Mouse (Mus musculus) hindbrain, embryonic 12.5 days (tissue): ENCODE data around the gene Camk2b. TPM values are rescaled to one million over a fixed set of nuclear protein-coding genes. Genes with fewer than 3 reads are reported as not detected.

Experiments
- ATAC-seq: fragments of 200-750 bp; cut with Nextera tagmentation; 2 replicates; pipeline ENCODE4 v1.8.0; 2017; ENCODE audit warnings: moderate TSS enrichment; ENCODE audit not compliant: low FRiP score
- H3K27ac ChIP-seq: fragments of 300-500 bp; sonication (generic); 2 replicates; pipeline ENCODE4 v1.5.1; 2016; ENCODE audit warnings: mild to moderate bottlenecking
- H3K27me3 ChIP-seq: fragments of 300-500 bp; sonication (generic); 2 replicates; pipeline ENCODE4 v1.6.1; 2016; ENCODE audit warnings: mild to moderate bottlenecking
- H3K36me3 ChIP-seq: fragments of 300-500 bp; sonication (generic); 2 replicates; pipeline ENCODE4 v1.6.1; 2016; ENCODE audit warnings: mild to moderate bottlenecking
- H3K4me1 ChIP-seq: fragments of 300-500 bp; sonication (generic); 2 replicates; pipeline ENCODE4 v1.6.1; 2016
- H3K4me2 ChIP-seq: fragments of 300-500 bp; sonication (generic); replicated peaks from 2 replicates; pipeline ENCODE4 v1.6.1; 2016; ENCODE audit warnings: mild to moderate bottlenecking
- H3K4me3 ChIP-seq: fragments of 300-500 bp; sonication (generic); 2 replicates; pipeline ENCODE4 v1.5.1; 2016; ENCODE audit warnings: mild to moderate bottlenecking
- H3K9ac ChIP-seq: fragments of 300-500 bp; sonication (generic); 2 replicates; pipeline ENCODE4 v1.6.1; 2016; ENCODE audit warnings: mild to moderate bottlenecking, moderate library complexity
- H3K9me3 ChIP-seq: fragments of 300-500 bp; sonication (generic); replicated peaks from 2 replicates; pipeline ENCODE4 v1.6.1; 2016; ENCODE audit warnings: mild to moderate bottlenecking
- WGBS: fragments of 180-500 bp; shearing (Covaris S2); methylation state at CpG from one replicate; pipeline ENCODE4 v1.1.7; 2016; 5-methylcytosine and 5-hydroxymethylcytosine counted together
- polyA plus RNA-seq: library from polyadenylated mRNA; unstranded; fragments of >200 nt; fragmentation: Nextera tagmentation; extraction: Ambion mirVana; gene quantifications from 2 replicates; pipeline ENCODE4 v1.2.1, GENCODE M21; 2016

Camk2b gene
- polyA plus RNA-seq, 1 experiment from 2014 or later, result 16.5 TPM

DNA sequence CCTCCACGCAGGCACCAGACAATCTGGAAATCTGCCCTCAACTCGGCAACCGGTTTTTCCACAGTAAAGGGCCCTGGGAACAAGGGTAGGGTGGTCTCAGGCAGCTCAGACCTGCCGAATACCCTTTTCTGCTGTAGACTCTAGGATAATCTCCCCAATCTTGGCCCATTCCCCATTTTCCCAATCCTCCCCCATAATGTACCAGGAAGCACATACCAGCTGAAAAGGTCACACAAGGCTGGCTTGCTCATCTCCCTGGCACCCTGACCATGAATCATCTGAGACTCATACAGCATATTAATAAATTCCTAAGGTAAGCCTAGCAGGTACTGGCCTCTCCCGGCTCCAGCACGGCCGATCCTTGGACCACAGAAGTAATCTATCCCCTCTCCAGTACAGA lies 28.5 kb downstream of the Camk2b start:
- Histone ChIP-seq H3K27me3 (no peaks in the 10 kb centered on the region; the same call in 1 of the 2 replicates), H3K4me2 (no peak overlapping the region), H3K9ac (no peak overlapping the region)

DNA sequence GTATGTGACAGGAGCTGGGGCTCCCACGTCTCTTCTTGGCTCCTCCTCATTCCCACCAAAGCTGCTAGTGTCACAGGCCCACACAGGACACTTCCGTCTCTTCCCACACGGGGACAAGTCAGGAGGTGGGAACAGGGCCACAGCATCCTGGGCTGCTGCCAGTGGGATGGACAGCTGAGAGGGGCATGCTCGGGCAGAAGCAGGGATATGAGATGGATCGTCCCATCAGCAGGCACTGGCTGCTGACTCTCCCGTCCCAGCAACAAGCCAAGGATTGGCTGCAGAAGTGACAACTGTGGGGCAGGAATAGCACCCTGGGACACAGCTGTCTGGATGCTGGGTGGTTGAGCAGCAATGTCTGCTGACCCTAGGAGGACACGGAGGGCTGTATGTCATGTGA lies 29.0 kb downstream of the Camk2b start:
- no peak overlapping the region for H3K4me2 ChIP-seq
- 90% methylated on average over 7 of the region's 7 CpGs for WGBS
- no peak for ATAC-seq
- no peak overlapping the region for H3K4me3 ChIP-seq
- no peak overlapping the region for H3K27ac ChIP-seq
- no peak overlapping the region for H3K9ac ChIP-seq
- H3K36me3 ChIP-seq, result no peaks in the 10 kb centered on the region
- no peaks in the 10 kb centered on the region for H3K9me3 ChIP-seq
- peaks cover 3% of the 10 kb centered on the region for H3K4me1 ChIP-seq
- H3K27me3 ChIP-seq, result no peaks in the 10 kb centered on the region; the same call in 1 of the 2 replicates

More for the DNA sequence above, 28.5 kb downstream of the Camk2b start:
- peaks cover 3% of the 10 kb centered on the region for H3K4me1 ChIP-seq
- no peak overlapping the region for H3K27ac ChIP-seq
- H3K36me3 ChIP-seq, result no peaks in the 10 kb centered on the region
- no peak overlapping the region for H3K4me3 ChIP-seq
- 91% methylated on average over 7 of the region's 7 CpGs for WGBS
- ATAC-seq, result no peak
- H3K9me3 ChIP-seq, result no peaks in the 10 kb centered on the region

DNA sequence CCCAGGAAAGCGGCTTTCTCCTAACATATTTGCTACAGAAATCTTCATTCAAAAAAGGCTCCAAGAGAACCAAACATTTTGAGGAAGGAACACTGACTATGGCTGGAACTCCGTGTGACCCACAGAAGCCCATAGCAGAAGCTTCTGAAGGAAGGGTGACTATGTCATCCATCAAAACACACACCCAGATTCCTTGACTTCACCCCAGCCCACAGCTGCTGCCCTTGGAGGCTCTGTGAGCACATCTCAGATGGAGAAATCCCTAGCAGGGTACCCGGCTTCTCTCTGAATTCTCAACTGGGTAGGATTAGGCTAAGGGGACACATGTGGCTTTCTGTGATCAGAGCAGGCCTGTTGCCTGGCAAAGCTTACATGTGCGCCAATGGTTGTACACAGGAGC lies 29.7 kb downstream of the Camk2b start:
- no peak overlapping the region for H3K4me2 ChIP-seq
- H3K4me1 ChIP-seq, result peaks cover 3% of the 10 kb centered on the region
- H3K4me3 ChIP-seq, result no peak overlapping the region
- H3K36me3 ChIP-seq, result no peaks in the 10 kb centered on the region
- no peak overlapping the region for H3K27ac ChIP-seq
- ATAC-seq, result no peak
- H3K9me3 ChIP-seq, result no peaks in the 10 kb centered on the region
- no peaks in the 10 kb centered on the region; the same call in 1 of the 2 replicates for H3K27me3 ChIP-seq
- H3K9ac ChIP-seq, result no peak overlapping the region
- 90% methylated on average over 4 of the region's 4 CpGs for WGBS

DNA sequence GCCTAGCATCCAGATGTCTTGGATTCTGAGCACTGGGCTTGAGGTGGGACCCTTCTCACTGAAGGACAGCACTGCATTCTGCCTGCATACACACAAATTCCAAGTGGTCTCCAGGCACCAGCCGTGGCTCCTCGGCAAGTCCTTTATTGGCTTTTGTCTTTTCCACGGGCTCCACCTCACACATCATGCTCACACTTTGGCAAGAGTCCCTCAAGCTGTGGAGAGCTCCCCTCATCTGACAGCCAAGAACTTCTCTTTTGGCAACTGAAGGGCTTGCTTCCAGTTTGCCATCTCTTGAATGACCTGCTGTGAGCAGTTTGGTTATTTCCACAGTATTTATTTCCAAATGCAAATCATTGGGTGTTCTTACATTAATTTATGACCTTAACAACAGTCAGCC lies 30.6 kb downstream of the Camk2b start:
- WGBS, result 88% methylated on average over 3 of the region's 3 CpGs
- H3K27ac ChIP-seq, result no peak overlapping the region
- no peak overlapping the region for H3K4me3 ChIP-seq
- ATAC-seq, result no peak
- H3K27me3 ChIP-seq, result no peaks in the 10 kb centered on the region; the same call in 1 of the 2 replicates
- no peak overlapping the region for H3K4me2 ChIP-seq
- H3K36me3 ChIP-seq, result no peaks in the 10 kb centered on the region
- H3K4me1 ChIP-seq, result peaks cover 3% of the 10 kb centered on the region
- no peaks in the 10 kb centered on the region for H3K9me3 ChIP-seq
- H3K9ac ChIP-seq, result no peak overlapping the region

DNA sequence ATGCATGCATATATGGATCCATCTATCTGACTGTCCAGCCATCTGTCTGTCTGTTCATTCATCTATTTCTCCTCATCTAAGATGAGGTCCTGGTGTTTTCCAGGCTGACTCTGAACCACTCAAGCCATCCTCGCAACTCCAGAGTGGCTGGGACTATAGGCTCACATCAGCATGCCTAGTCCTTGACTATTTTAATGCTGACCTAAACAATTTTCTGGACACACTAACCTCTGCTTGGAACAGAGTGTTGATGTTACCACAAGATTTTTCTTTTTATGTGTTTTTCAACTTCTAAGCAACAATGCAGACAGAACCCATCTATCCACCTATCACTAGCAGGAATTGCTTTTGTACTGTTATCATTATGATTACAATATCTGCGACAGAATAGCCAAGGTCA lies 31.4 kb downstream of the Camk2b start:
- no peak for ATAC-seq
- no peak overlapping the region for H3K9ac ChIP-seq
- WGBS, result 90% methylated on average over 2 of the region's 2 CpGs
- H3K4me3 ChIP-seq, result no peak overlapping the region
- H3K4me1 ChIP-seq, result peaks cover 3% of the 10 kb centered on the region
- H3K9me3 ChIP-seq, result no peaks in the 10 kb centered on the region
- H3K27me3 ChIP-seq, result no peaks in the 10 kb centered on the region; the same call in 1 of the 2 replicates
- H3K4me2 ChIP-seq, result no peak overlapping the region
- no peaks in the 10 kb centered on the region for H3K36me3 ChIP-seq
- H3K27ac ChIP-seq, result no peak overlapping the region

DNA sequence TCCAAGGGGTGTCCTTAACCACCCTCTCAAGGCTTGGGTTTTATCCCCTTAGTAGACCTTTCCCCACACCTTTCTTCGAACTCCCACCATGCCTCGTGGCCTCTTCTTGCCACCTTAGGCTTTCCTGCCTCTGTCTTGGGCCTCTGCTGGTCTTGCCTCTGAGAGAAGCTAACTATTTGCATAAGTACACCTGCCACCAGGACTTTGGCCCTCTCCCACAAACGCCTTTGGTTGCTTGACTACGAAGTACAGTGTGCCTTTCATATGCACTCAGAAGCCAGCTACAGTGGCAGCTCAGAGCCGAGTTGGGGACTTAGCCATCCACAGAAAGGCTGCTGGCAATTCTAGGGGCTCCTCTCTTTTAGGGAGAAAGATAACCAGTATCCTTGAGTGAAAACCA lies 32.4 kb downstream of the Camk2b start:
- Histone ChIP-seq H3K27ac (no peak overlapping the region), H3K4me2 (no peak overlapping the region), H3K9me3 (no peaks in the 10 kb centered on the region), H3K4me3 (no peak overlapping the region), H3K4me1 (no peaks in the 10 kb centered on the region; the same call in none of the 2 replicates), H3K27me3 (no peaks in the 10 kb centered on the region; the same call in 1 of the 2 replicates), H3K36me3 (no peaks in the 10 kb centered on the region), H3K9ac (no peak overlapping the region)
- WGBS, result 81% methylated on average over 5 of the region's 5 CpGs
- no peak for ATAC-seq

DNA sequence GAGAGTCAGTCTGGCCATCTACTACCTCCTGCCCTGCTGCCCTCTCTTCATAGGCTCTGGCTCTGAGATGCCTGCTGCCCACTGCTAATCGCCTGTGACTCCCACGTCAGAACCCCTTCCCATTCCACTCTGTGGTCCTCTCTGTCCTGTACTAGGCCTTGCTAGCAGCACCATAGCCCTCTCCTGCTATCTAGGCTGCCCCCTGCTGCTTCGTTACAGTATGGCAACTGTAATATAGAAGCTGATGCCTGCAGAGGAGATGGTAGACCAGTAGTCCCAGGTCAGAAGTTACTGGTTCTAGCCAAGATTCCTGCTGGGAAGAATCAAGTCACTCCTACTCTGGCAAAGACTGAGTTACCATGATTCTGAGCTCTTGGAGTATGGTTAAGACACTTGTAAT lies 33.0 kb downstream of the Camk2b start:
- Histone ChIP-seq H3K4me1 (no peaks in the 10 kb centered on the region), H3K9me3 (no peaks in the 10 kb centered on the region), H3K27me3 (no peaks in the 10 kb centered on the region; the same call in 1 of the 2 replicates), H3K4me3 (no peak overlapping the region), H3K4me2 (no peak overlapping the region), H3K27ac (no peak overlapping the region), H3K36me3 (no peaks in the 10 kb centered on the region), H3K9ac (no peak overlapping the region)
- no peak for ATAC-seq
- 72% methylated on average over 3 of the region's 3 CpGs for WGBS

DNA sequence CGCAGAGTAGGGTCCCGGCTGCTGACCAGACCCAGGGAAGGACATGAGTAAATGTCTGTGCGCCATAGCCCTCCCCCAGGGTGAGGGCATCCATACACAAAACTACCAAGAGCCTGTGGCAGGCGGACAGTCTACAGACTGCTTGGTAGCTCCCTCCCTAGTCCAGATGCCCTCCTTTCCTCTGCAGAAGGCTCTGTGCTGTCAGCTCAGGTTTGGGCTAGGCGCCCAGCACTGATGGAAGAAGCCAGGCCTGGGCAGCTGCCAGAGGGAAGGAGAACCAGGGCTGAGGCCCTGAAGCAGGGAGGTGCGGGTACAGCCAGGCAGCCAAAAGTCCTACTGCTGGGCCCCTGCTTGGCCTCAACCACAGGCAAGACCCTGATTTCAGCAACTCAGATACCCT lies 35.5 kb downstream of the Camk2b start:
- Histone ChIP-seq H3K4me3 (no peak overlapping the region), H3K9me3 (no peaks in the 10 kb centered on the region), H3K36me3 (no peaks in the 10 kb centered on the region), H3K27ac (no peak overlapping the region), H3K4me2 (no peak overlapping the region), H3K9ac (no peak overlapping the region), H3K4me1 (no peaks in the 10 kb centered on the region), H3K27me3 (no peaks in the 10 kb centered on the region)
- WGBS, result 87% methylated on average over 6 of the region's 6 CpGs
- no peak for ATAC-seq

DNA sequence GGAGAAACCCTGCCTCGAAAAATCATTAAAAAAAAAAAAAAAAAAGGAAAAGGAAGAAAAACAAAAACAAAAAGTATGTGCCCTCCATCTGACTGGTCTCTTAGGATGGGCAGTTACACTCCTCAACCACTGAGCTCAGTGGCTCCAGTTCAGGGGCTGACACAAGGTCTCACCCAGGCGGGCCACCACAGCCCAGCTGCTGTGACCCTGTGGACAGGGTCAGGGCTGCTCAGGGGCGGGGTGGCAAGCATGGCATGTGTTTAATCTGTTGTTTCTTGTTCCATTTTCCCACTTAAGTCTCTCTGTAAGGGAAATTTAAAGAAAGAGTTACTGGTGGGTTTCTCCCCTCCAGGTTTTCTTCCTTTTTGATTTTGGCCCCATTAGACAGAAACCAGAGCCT lies 36.4 kb downstream of the Camk2b start:
- H3K9ac ChIP-seq, result no peak overlapping the region
- H3K36me3 ChIP-seq, result no peaks in the 10 kb centered on the region
- H3K4me3 ChIP-seq, result no peak overlapping the region
- no peak overlapping the region for H3K4me2 ChIP-seq
- H3K9me3 ChIP-seq, result no peaks in the 10 kb centered on the region
- no peak overlapping the region for H3K27ac ChIP-seq
- no peaks in the 10 kb centered on the region for H3K27me3 ChIP-seq
- peaks cover 5% of the 10 kb centered on the region for H3K4me1 ChIP-seq
- no peak for ATAC-seq
- WGBS, result 67% methylated on average over 3 of the region's 3 CpGs

DNA sequence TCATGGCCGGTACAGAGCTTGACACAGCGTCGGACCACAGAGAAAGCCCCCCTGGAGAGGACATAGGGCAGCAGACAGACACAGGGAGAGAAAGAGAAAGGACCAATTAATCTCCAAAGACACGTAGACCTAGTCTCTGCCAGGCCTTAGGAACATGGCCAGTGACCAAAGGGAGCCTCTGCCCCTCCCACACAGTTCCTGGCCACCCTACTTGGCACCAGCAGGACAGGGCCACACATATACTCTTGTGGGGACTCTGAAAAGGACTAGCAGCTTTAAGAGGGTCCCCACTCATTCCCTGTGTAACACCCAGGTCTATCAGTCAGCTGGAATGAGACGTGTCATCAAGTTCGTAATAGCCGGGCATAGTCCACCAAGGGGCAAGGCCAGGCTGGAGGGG lies 37.3 kb downstream of the Camk2b start:
- Histone ChIP-seq H3K27me3 (no peaks in the 10 kb centered on the region), H3K4me2 (no peak overlapping the region), H3K9me3 (no peaks in the 10 kb centered on the region), H3K27ac (no peak overlapping the region), H3K36me3 (no peaks in the 10 kb centered on the region), H3K4me1 (peaks cover 5% of the 10 kb centered on the region), H3K4me3 (no peak overlapping the region), H3K9ac (no peak overlapping the region)
- ATAC-seq, result no peak
- 75% methylated on average over 7 of the region's 7 CpGs for WGBS

DNA sequence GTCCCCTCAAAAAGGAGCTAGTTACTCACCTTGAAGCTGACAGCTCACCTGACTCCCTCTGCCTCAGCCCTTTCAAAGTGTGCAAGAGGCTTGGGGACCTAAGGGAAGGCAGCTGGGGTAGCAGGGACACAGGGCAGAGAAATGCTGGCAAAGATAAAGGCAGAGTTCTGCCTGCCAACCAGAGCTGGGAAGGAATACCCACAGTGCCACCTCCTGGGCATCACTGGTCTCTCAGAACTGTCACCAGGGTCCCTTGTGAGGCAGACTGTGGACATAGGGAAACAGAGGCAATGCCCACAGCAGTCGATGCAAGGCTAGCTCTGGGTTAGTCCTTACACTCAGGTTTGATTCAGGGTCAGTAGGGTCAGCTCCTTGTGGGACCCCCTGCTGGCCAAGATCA lies 39.8 kb downstream of the Camk2b start:
- Histone ChIP-seq H3K27ac (no peak overlapping the region), H3K4me1 (peaks cover 8% of the 10 kb centered on the region), H3K27me3 (no peaks in the 10 kb centered on the region), H3K36me3 (no peaks in the 10 kb centered on the region), H3K4me3 (no peak overlapping the region), H3K9me3 (no peaks in the 10 kb centered on the region), H3K9ac (no peak overlapping the region), H3K4me2 (no peak overlapping the region)
- ATAC-seq, result 0 out of 2 replicates have a peak, but pooled peaks have one; percentile 26
- WGBS, result 59% methylated on average over 1 of the region's 1 CpGs

DNA sequence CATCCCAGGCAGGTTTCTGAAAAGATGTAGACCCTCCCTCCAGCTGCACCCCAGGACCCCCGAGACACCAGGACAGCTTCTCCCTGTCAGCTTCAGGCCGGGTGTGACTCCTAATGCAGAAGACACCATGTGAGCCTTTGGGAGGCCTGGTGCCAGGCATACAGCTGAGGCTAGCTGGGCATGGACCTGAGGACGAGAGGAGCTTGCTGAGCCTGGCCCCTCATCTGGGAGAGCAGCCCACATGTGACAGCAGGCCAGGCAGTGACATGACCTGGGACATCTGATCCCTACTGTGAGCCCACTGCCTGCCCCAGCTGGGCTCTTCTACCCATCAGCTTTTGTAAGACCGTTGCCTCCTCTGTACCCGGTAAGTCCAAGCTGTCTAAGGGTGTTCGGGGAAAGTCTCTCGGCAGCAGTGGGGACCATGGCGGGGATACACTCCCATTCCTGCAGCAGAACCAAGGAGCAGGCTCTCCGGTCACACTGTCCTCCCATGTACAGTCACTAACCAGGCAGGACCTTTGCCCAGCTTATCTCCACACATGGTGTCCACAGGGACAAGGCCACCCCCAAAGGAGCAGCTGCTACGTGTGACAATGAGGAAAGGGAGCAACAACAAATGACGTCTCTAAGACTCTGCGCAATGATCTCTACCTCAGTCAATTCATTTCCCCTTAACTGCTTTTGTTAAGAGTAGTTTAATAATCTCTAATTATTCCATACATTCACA lies 41.1 kb downstream of the Camk2b start:
- no peak overlapping the region for H3K27ac ChIP-seq
- 65% methylated on average over 12 of the region's 12 CpGs for WGBS
- H3K4me2 ChIP-seq, result no peak overlapping the region

More for the DNA sequence above, 41.1 kb downstream of the Camk2b start:
- Histone ChIP-seq H3K4me3 (no peak overlapping the region), H3K9me3 (no peaks in the 10 kb centered on the region), H3K4me1 (peaks cover 15% of the 10 kb centered on the region), H3K36me3 (no peaks in the 10 kb centered on the region), H3K9ac (no peak overlapping the region), H3K27me3 (no peaks in the 10 kb centered on the region)
- ATAC-seq, result peak; percentile 23; the same call in 1 of the 2 replicates
